Mouse (Mus musculus) left cerebral cortex, adult 6 months (tissue): Measurements from ENCODE around the gene Tmc4. TPM values are rescaled to one million over a fixed set of nuclear protein-coding genes. Genes with fewer than 3 reads are reported as not detected.

Source experiments
- long read RNA-seq, 2 experiments: library from polyadenylated mRNA; unstranded; transcript quantifications; one replicate each; pipeline ENCODE4 v2.0.0; 2019 to 2020
- polyA plus RNA-seq: library from polyadenylated mRNA; unstranded; fragments of <200 nt; fragmentation: Nextera tagmentation; gene quantifications from 2 replicates; pipeline ENCODE4 v1.2.3, GENCODE M21; 2021

Gene Tmc4
- 0.17 and 0.54 TPM in 2 replicates for polyA plus RNA-seq
- long read RNA-seq, experiment 1, partial matches to known transcripts, result 1 of 2 reads
- long read RNA-seq, experiment 1, other reads (novel, unspliced or antisense), result 1 of 2 reads
- long read RNA-seq, experiment 2, result 0 reads

GRCm38 (mm10) chr7:3677342-3677741 is at the start of gene Tmc4:
TSS of gene Tmc4 (minus strand) at chr7:3677553.

DNA sequence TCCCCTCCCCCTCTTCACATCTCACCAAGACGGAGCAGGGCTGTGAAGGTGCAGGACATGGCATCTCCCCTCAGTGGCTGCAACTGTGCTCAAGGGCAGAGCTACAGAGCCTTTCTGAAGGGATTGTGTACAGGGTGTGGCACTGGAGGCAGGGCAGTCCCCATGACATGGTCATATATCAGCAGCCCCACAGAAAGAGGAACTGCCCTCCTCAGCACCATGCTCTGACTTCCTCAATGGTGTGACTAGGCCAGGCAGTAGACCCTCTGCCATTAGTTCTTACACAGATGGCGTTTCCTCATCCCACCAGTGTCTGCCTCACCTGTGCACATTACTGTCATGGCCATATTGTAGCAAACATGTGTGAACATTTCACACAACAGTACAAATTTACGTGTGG is 42.9 kb upstream of the Tmc4 start, which contains the start of gene Pirb:
Pirb (minus strand) TSS at position 124 of the 400 bp plus-strand sequence.

GRCm38 (mm10) chr7:3703879-3704441 is 26.6 kb upstream of the Tmc4 start, which contains the start of gene Rps9:
TSS of gene Rps9 (plus strand) at chr7:3703993.

DNA sequence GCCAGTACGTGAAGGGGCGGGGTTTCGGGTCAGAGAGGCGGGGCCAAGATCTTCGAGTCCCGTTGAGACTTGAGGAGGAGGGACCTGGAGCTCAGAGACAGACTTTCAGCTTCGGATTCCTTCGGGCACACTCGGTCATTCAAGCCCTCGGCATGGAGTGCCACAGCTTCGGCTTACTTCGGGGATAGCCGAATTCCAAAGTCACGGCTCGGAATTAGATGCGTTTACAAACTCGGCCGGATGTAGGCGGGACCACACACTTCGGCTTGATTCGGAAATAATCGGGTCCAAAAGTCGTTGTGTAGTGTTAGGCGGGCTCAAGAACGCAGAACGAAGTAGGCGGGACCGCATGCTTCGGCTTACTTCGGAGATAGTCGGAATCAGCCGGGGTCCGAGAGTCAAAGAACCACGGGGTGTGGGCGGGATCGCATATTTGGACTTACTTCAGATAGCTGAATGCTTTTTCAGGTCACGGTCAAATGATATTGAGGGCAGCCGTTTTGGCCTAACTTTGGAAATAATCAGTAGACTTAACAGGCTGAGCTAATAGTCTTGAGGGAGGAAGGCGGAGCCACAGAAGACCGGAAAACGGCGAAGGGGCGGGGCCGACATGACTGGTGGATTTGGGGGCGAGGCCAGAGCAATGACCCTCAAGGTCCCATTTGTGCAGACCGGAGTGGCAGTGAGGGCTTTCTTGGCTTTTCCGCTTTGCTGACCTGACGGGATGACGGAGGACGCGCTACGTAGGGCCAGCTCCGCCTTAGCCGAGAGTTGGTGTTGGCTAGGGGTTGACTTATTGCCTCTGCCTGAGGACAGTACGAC is 15.8 kb upstream of the Tmc4 start, which contains the start of gene Mboat7:
Mboat7 (minus strand) TSS at position 537 of the 822 bp plus-strand sequence.

GRCm38 (mm10) chr7:3692382-3692986 is 15.1 kb upstream of the Tmc4 start, which contains the start of gene Tsen34:
TSS of gene Tsen34 (plus strand) at chr7:3692863.

DNA sequence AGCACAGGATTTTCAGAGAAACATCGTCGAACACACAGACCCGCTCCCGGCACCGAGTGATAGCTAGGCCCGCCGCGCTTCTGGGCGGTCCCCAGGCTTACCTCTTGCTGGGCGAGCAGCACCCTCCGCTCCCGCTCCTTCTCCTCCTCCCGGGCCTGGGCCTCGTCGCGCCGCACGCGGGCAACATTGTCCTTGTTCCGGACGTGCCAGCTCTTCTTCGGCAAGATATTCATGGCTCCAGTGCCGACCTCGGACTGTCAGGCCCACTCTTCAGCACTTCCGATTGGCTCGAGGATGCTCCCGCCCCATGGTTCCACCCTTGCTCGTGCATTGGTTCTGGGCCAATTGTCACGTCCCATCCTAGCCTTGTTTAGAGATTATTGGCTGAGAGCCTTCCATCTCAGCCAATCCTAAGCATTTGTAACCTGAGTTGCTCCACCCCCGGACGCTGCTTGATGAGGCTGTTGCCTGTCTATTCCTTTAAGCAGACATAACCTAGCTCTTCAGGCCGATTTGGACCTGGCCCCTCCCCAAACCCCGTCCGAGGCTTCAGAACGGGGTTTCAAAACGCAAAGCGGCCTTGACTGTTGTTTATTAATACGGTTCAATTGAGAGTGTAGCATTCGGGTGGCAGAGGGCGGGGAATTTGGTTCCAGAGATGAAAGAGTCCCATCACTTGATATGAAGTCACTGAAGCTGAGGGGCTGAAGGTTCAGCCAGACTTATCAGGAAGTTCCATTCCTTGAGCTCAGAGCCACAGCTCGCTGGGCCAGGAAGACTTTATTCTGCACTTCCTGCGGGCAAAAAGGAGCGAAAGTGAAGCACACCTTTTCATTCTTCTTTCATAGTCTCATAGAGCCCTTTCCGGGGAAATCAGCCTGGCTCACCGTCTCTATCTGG is 11.9 kb downstream of the Tmc4 start, which contains the start of gene Leng1:
Leng1 (minus strand) TSS at position 626 of the 900 bp plus-strand sequence.

GRCm38 (mm10) chr7:3644672-3645487 is 32.5 kb downstream of the Tmc4 start, which contains the start of gene Cnot3:
TSS of gene Cnot3 (plus strand) at chr7:3645268.

GRCm38 (mm10) chr7:3629543-3630477 is 47.5 kb downstream of the Tmc4 start, which contains the start of the genes Tfpt and Prpf31:
TSS of gene Tfpt (minus strand) at chr7:3629929.
TSS of gene Prpf31 (plus strand) at chr7:3629985.

DNA sequence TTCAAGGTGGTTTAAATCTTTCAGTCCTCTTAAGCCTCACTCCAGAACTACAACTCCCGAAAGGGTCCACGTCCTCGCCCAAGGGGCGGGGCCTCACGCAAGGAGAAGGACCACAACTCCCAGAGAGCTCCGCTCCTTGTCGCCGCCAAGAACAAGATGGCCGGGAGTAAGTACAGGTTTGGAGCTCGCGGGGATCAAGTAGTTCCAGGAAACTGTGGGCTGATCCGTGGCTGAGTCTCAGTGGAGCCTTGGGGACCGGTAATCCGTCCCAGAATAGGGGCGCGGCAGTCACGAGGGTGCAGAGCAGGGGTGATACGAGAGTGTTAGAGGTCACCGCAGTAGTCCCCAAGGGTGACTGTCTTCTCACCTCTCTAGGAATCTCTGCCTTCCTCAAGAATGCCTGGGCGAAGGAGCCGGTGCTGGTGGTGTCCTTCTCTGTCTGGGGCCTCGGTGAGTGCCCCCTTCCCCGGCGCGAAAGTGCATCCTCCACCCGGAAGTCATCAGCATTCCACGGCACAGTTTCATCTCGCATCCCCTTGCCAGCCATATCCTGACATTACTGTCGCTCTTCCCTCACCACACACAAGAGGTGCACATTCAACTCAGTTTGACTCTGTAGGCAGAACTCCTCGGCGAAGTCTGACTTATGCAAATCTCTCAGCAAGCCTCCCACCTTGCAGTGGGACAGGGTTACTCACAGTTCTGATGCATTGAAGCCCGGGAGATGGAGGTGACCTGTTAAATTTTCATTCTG is 59.9 kb downstream of the Tmc4 start, which contains the start of gene Ndufa3:
Ndufa3 (plus strand) TSS at position 132 of the 754 bp plus-strand sequence.

GRCm38 (mm10) chr7:3616057-3616388 is 61.3 kb downstream of the Tmc4 start, which contains the start of gene Oscar:
TSS of gene Oscar (minus strand) at chr7:3616157.

Other genes with a start within 250 kb of the Tmc4 start
- gene Tarm1, start 174.9 kb downstream of the Tmc4 start, polyA plus RNA-seq, result not detected in 2 replicates
- gene Oscar, start 61.4 kb downstream of the Tmc4 start, polyA plus RNA-seq, result 0.29 and 0.43 TPM in 2 replicates
- 1,579 and 1,845 TPM in 2 replicates for gene Ndufa3, start 60.2 kb downstream of the Tmc4 start, polyA plus RNA-seq
- 32.7 and 37.1 TPM in 2 replicates for gene Tfpt, start 47.6 kb downstream of the Tmc4 start, polyA plus RNA-seq
- gene Prpf31, start 47.6 kb downstream of the Tmc4 start, polyA plus RNA-seq, result 50.5 and 56.9 TPM in 2 replicates
- gene Cnot3, start 32.3 kb downstream of the Tmc4 start, polyA plus RNA-seq, result 19.6 and 20.0 TPM in 2 replicates
- 5.6 and 6.7 TPM in 2 replicates for gene Leng1, start 11.7 kb downstream of the Tmc4 start, polyA plus RNA-seq
- 124 and 129 TPM in 2 replicates for gene Tsen34, start 15.3 kb upstream of the Tmc4 start, polyA plus RNA-seq
- gene Mboat7, start 16.0 kb upstream of the Tmc4 start, polyA plus RNA-seq, result 90.7 and 112 TPM in 2 replicates
- 1,276 and 1,338 TPM in 2 replicates for gene Rps9, start 26.4 kb upstream of the Tmc4 start, polyA plus RNA-seq
- gene Pirb, start 42.8 kb upstream of the Tmc4 start, polyA plus RNA-seq, result 0.32 and 0.36 TPM in 2 replicates
- not detected in 2 replicates for gene Gm15448, start 148.1 kb upstream of the Tmc4 start, polyA plus RNA-seq
- gene Pira2, start 167.5 kb upstream of the Tmc4 start, polyA plus RNA-seq, result not detected in 2 replicates
- not detected in 2 replicates for gene Gm14548, start 220.6 kb upstream of the Tmc4 start, polyA plus RNA-seq
- not detected in 2 replicates for gene Lilra6, start 237.9 kb upstream of the Tmc4 start, polyA plus RNA-seq